Mouse (Mus musculus) CD4-positive, CD25-positive, alpha-beta regulatory T cell, adult 2 months (primary cell): ENCODE measurements around the gene Btbd35f22.
"Not testable (repeated sequence)": the region's sequence is repeated elsewhere in the genome, so short reads cannot be mapped to it uniquely, and the experiment has no call there.

Experiments used
- DNase-seq: peaks from one replicate; pipeline ENCODE4 v3.0.0-alpha.2; 2012; ENCODE audit warnings: low read depth, low spot score

The Btbd35f22 gene

DNA sequence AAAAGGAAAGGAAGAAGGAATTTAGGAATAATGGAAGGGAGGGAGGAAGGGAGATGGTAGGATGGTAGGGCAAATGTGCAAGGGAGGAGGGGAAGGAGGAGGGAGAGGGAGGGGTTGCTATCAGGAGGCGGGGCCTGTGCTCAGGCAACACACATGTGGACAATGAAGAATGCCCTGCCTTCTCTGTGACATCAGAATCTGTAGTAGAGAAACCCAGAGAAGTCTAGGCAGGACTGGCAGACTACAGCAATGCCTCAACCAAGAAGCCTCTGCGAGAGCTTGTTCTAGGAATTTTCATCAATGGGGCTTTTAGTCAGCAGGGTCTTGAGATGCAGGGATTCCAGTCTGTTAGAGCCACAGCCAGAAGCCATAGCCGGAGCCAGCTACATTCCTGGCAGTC lies at the start of gene Btbd35f22:
TSS of gene Btbd35f22 (plus strand) at position 301 of the 400 bp plus-strand sequence.
- not testable (repeated sequence) for DNase-seq
